Mouse (Mus musculus) CH12.LX (cell line): Measurements from ENCODE around the gene Myrip. TPM values are rescaled to one million over a fixed set of nuclear protein-coding genes. Genes with fewer than 3 reads are reported as not detected.

ENCODE experiments used
- DNase-seq: peaks from one replicate; pipeline ENCODE4 v3.0.0-alpha.2; 2013; ENCODE audit errors: extremely low read depth
- H3K27ac ChIP-seq: 2 replicates; pipeline ENCODE4 v1.5.1; 2012; ENCODE audit warnings: low read depth, mild to moderate bottlenecking, control low read depth, moderate library complexity; ENCODE audit not compliant: insufficient read depth
- H3K27me3 ChIP-seq: replicated peaks from 2 replicates; pipeline ENCODE3; 2012; ENCODE audit warnings: inconsistent platforms
- H3K36me3 ChIP-seq, 2 experiments: replicated peaks in 1 of 2; 2 replicates each; pipeline versions ENCODE3 to v1.6.1; 2012; ENCODE audit warnings: inconsistent platforms in 1 of 2, low read length in 1 of 2, mild to moderate bottlenecking in 1 of 2, mixed read lengths in 1 of 2, moderate library complexity in 1 of 2; ENCODE audit not compliant: control insufficient read depth in 1 of 2, insufficient read depth in 1 of 2
- H3K4me1 ChIP-seq, 2 experiments: 2 replicates each; pipeline ENCODE4 v1.6.1; 2012; ENCODE audit warnings: inconsistent platforms in 1 of 2, moderate library complexity in 1 of 2; ENCODE audit not compliant: insufficient read depth in 2 of 2, control insufficient read depth in 1 of 2
- H3K4me2 ChIP-seq: 2 replicates; pipeline ENCODE4 v1.6.1; 2012; ENCODE audit warnings: low read depth, mild to moderate bottlenecking, control low read depth; ENCODE audit not compliant: poor library complexity, insufficient read depth, severe bottlenecking
- H3K4me3 ChIP-seq, 3 experiments: fragments of 150-350 bp in 1 of 3; sonication (generic) in 1 of 3; replicated peaks in 1 of 3; 2 replicates each; pipeline versions ENCODE3 to v1.5.1; 2011 to 2012; ENCODE audit warnings: low read depth in 2 of 3, low read length in 2 of 3, mild to moderate bottlenecking in 2 of 3, moderate library complexity in 2 of 3, control low read depth in 1 of 3, improper control_type of control experiment in 1 of 3, inconsistent platforms in 1 of 3, mixed read lengths in 1 of 3; ENCODE audit not compliant: poor library complexity in 1 of 3
- H3K79me2 ChIP-seq: replicated peaks from 2 replicates; pipeline ENCODE4 v1.6.1; 2012; ENCODE audit warnings: mild to moderate bottlenecking, moderate library complexity; ENCODE audit not compliant: control insufficient read depth, poor library complexity, insufficient read depth, severe bottlenecking; ENCODE audit errors: extremely low read depth
- H3K9ac ChIP-seq: 2 replicates; pipeline ENCODE4 v1.6.1; 2012; ENCODE audit warnings: low read depth, mild to moderate bottlenecking, control low read depth, moderate library complexity; ENCODE audit not compliant: insufficient read depth
- H3K9me3 ChIP-seq: replicated peaks from 2 replicates; pipeline ENCODE3; 2012; ENCODE audit warnings: low read length, inconsistent platforms, mixed read lengths
- BHLHE40 ChIP-seq: IDR thresholded peaks from 2 replicates; pipeline ENCODE4 v1.6.1; 2011; ENCODE audit warnings: mild to moderate bottlenecking, low read depth, low read length, improper control_type of control experiment
- CHD2 ChIP-seq: IDR thresholded peaks from 2 replicates; pipeline ENCODE4 v1.6.1; 2011; ENCODE audit warnings: low read length, improper control_type of control experiment
- CTCF ChIP-seq, 2 experiments: IDR thresholded peaks in 1 of 2; conservative IDR thresholded peaks in 1 of 2; 2 replicates each; pipeline ENCODE4 v1.5.1; 2011 to 2012; ENCODE audit warnings: low read depth in 2 of 2, low read length in 2 of 2, improper control_type of control experiment in 1 of 2, inconsistent platforms in 1 of 2, mild to moderate bottlenecking in 1 of 2, moderate library complexity in 1 of 2
- E2F4 ChIP-seq: IDR thresholded peaks from 2 replicates; pipeline ENCODE4 v1.6.1; 2011; ENCODE audit warnings: low read depth, low read length, improper control_type of control experiment; ENCODE audit not compliant: insufficient replicate concordance
- ELF1 ChIP-seq: IDR thresholded peaks from 2 replicates; pipeline ENCODE4 v1.6.1; 2014; ENCODE audit warnings: low read depth, mild to moderate bottlenecking, inconsistent platforms, low read length, improper control_type of control experiment
- EP300 ChIP-seq: IDR thresholded peaks from 2 replicates; pipeline ENCODE4 v1.6.1; 2011; ENCODE audit warnings: low read length, improper control_type of control experiment
- ETS1 ChIP-seq: conservative IDR thresholded peaks from 2 replicates; pipeline ENCODE4 v1.6.1; 2012; ENCODE audit warnings: low read depth, mild to moderate bottlenecking, inconsistent platforms, low read length, improper control_type of control experiment, moderate library complexity
- HCFC1 ChIP-seq: IDR thresholded peaks from 2 replicates; pipeline ENCODE4 v1.6.1; 2012; ENCODE audit warnings: low read depth, mild to moderate bottlenecking, inconsistent platforms, low read length, improper control_type of control experiment
- IRF4 ChIP-seq: IDR thresholded peaks from 2 replicates; pipeline ENCODE4 v1.6.1; 2014; ENCODE audit warnings: low read depth, mild to moderate bottlenecking, inconsistent platforms, low read length, improper control_type of control experiment
- JUND ChIP-seq: conservative IDR thresholded peaks from 2 replicates; pipeline ENCODE4 v1.6.1; 2011; ENCODE audit warnings: low read depth, low read length, improper control_type of control experiment
- KAT2A ChIP-seq: IDR thresholded peaks from 2 replicates; pipeline ENCODE4 v1.6.1; 2012; ENCODE audit warnings: low read length, improper control_type of control experiment, inconsistent platforms; ENCODE audit not compliant: insufficient replicate concordance
- MAFK ChIP-seq: IDR thresholded peaks from 2 replicates; pipeline ENCODE4 v1.6.1; 2011; ENCODE audit warnings: low read length, improper control_type of control experiment; ENCODE audit not compliant: insufficient replicate concordance
- MAX ChIP-seq: IDR thresholded peaks from 2 replicates; pipeline ENCODE4 v1.6.1; 2011; ENCODE audit warnings: low read length, improper control_type of control experiment
- MAZ ChIP-seq: IDR thresholded peaks from 2 replicates; pipeline ENCODE4 v1.6.1; 2012; ENCODE audit warnings: low read depth, mild to moderate bottlenecking, inconsistent platforms, low read length, improper control_type of control experiment, moderate library complexity
- MEF2A ChIP-seq: IDR thresholded peaks from 2 replicates; pipeline ENCODE4 v1.6.1; 2014; ENCODE audit warnings: low read depth, mild to moderate bottlenecking, inconsistent platforms, low read length, improper control_type of control experiment, borderline replicate concordance
- MXI1 ChIP-seq: IDR thresholded peaks from 2 replicates; pipeline ENCODE4 v1.6.1; 2011; ENCODE audit warnings: mild to moderate bottlenecking, low read depth, low read length, improper control_type of control experiment
- MYC ChIP-seq: IDR thresholded peaks from 2 replicates; pipeline ENCODE4 v1.6.1; 2011; ENCODE audit warnings: low read depth, mild to moderate bottlenecking, improper control_type of control experiment, low read length
- NELFE ChIP-seq: IDR thresholded peaks from 2 replicates; pipeline ENCODE4 v1.6.1; 2011; ENCODE audit warnings: low read depth, low read length, improper control_type of control experiment
- NRF1 ChIP-seq: IDR thresholded peaks from 2 replicates; pipeline ENCODE4 v1.6.1; 2014; ENCODE audit warnings: low read depth, mild to moderate bottlenecking, inconsistent platforms, low read length, improper control_type of control experiment, moderate library complexity
- PAX5 ChIP-seq: IDR thresholded peaks from 2 replicates; pipeline ENCODE4 v1.6.1; 2012; ENCODE audit warnings: low read length, inconsistent platforms, mixed read lengths
- POLR2A ChIP-seq: IDR thresholded peaks from 2 replicates; pipeline ENCODE4 v1.6.1; 2011; ENCODE audit warnings: low read depth, mild to moderate bottlenecking, improper control_type of control experiment, low read length
- POLR2AphosphoS2 ChIP-seq: IDR thresholded peaks from 2 replicates; pipeline ENCODE4 v1.6.1; 2011; ENCODE audit warnings: low read depth, low read length, improper control_type of control experiment
- RAD21 ChIP-seq: IDR thresholded peaks from 2 replicates; pipeline ENCODE4 v1.6.1; 2011; ENCODE audit warnings: low read depth, mild to moderate bottlenecking, low read length, improper control_type of control experiment, moderate library complexity
- RCOR1 ChIP-seq: conservative IDR thresholded peaks from 2 replicates; pipeline ENCODE4 v1.6.1; 2012; ENCODE audit warnings: low read depth, mild to moderate bottlenecking, inconsistent platforms, low read length, improper control_type of control experiment
- SIN3A ChIP-seq: IDR thresholded peaks from 2 replicates; pipeline ENCODE4 v1.6.1; 2012; ENCODE audit warnings: low read length, improper control_type of control experiment, inconsistent platforms
- SMC3 ChIP-seq: IDR thresholded peaks from 2 replicates; pipeline ENCODE4 v1.6.1; 2011; ENCODE audit warnings: low read depth, low read length, improper control_type of control experiment
- TBP ChIP-seq: conservative IDR thresholded peaks from 2 replicates; pipeline ENCODE4 v1.6.1; 2011; ENCODE audit warnings: low read depth, low read length, improper control_type of control experiment
- TCF12 ChIP-seq: IDR thresholded peaks from 2 replicates; pipeline ENCODE4 v1.6.1; 2014; ENCODE audit warnings: low read depth, mild to moderate bottlenecking, inconsistent platforms, low read length, improper control_type of control experiment
- UBTF ChIP-seq: IDR thresholded peaks from 2 replicates; pipeline ENCODE4 v1.6.1; 2012; ENCODE audit warnings: low read depth, mild to moderate bottlenecking, inconsistent platforms, low read length, improper control_type of control experiment, moderate library complexity
- USF1 ChIP-seq: IDR thresholded peaks from 2 replicates; pipeline ENCODE4 v1.6.1; 2014; ENCODE audit warnings: low read depth, mild to moderate bottlenecking, inconsistent platforms, low read length, improper control_type of control experiment
- USF2 ChIP-seq: conservative IDR thresholded peaks from 2 replicates; pipeline ENCODE4 v1.6.1; 2011; ENCODE audit warnings: low read depth, low read length, improper control_type of control experiment
- ZC3H11A ChIP-seq: IDR thresholded peaks from 2 replicates; pipeline ENCODE4 v1.6.1; 2012; ENCODE audit warnings: low read depth, mild to moderate bottlenecking, inconsistent platforms, low read length, improper control_type of control experiment
- ZKSCAN1 ChIP-seq: IDR thresholded peaks from 2 replicates; pipeline ENCODE4 v1.6.1; 2012; ENCODE audit warnings: low read depth, inconsistent platforms, low read length, improper control_type of control experiment, borderline replicate concordance
- ZMIZ1 ChIP-seq: IDR thresholded peaks from 2 replicates; pipeline ENCODE4 v1.6.1; 2012; ENCODE audit warnings: low read depth, mild to moderate bottlenecking, inconsistent platforms, low read length, improper control_type of control experiment
- dilution Hi-C: fragments of 300-500 bp; cut with MboI; formaldehyde crosslinking; loops from 2 replicates; pipeline ENCODE4 v1.14.3; 2020; ENCODE audit warnings: low sequenced_read_pairs; ENCODE audit not compliant: extremely low pct_unique_long_range_greater_than_20kb, extremely low pct_ligation_motif_present
- in situ Hi-C: fragments of 300-500 bp; cut with MboI; formaldehyde crosslinking; loops from 3 replicates; pipeline ENCODE4 v1.14.3; 2019; ENCODE audit warnings: low sequenced_read_pairs, low pct_ligation_motif_present, low pct_unique_long_range_greater_than_20kb, mixed read lengths
- polyA plus RNA-seq: library from polyadenylated mRNA; unstranded; fragments of >175 nt; gene quantifications from 2 replicates; pipeline ENCODE4 v1.2.1, GENCODE M21; 2012; ENCODE audit warnings: low read depth; ENCODE audit not compliant: insufficient read length
- total RNA-seq, 2 experiments: library from RNA; depleted of rRNA; stranded (reverse); fragments of 300-350 nt in 1 of 2; fragments of >200 nt in 1 of 2; gene quantifications; 2 replicates each; pipeline ENCODE4 v1.2.3; 2012 to 2014

Myrip gene
- total and polyA plus RNA-seq, 3 experiments: not detected

DNA sequence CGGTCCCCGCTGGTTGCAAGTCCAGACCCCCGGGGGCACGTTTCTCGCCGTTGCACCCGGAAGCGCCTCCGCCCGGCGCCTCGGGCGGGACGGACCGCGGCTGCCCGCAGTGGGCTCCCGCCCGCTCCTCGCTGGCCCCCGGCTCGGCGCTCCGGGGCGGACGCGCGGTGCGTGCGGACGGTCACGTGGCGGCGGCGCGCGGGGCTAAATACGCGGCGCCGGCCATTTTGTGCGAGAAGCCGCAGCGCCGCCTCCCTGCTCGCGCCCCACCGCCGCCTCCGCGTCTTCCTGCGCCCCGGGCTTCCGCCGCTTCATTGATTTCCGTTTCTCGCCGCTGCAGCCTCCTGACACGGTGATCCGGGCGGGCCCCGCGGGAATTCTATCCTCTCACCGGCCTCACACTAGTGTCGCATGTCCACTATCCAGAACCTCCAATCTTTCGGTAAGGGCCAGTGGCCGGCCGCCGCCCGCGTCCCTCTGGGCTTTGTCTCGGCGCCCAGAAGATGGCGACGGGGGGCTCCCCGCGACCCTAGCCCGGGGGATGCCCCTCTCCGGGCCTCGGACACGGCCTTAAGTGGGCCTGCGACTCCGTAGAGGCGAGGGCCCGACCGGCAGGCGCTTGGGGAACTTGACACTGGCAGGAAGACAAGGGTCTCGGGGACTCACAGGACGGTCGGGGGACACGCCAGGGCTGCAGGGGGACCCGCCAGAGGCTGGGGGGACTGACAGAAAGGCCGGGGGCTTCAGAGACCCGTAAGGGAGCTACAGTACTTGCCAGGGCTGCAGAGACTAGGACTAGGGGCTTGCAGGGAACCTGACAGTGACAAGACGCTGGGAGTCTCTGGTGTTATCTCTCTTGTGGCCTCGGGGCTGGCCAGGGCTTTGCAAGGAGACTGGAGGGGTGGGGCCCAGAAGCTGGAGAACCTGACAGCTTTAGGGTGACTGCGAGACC lies 191.4 kb downstream of the Myrip start:
- dilution Hi-C loops (no loop called here), in situ Hi-C loops (no loop called here)
- Histone ChIP-seq H3K4me3 (peak overlapping the region; percentile 74 to 90 (median 83)), H3K4me2 (peak overlapping the region; percentile 97), H3K9ac (peak overlapping the region; percentile 97), H3K27me3 (peaks cover 8% of the 10 kb centered on the region), H3K9me3 (no peaks in the 10 kb centered on the region), H3K36me3 (peaks cover 22 to 37% of the 10 kb centered on the region in 2 experiments), H3K27ac (no peak overlapping the region), H3K79me2 (no peaks in the 10 kb centered on the region; the same call in 1 of the 2 replicates), H3K4me1 (peaks cover 0 to 13% of the 10 kb centered on the region in 2 experiments; a peak in 3 of 4 replicates)
- peak; percentile 46 for DNase-seq
- TF ChIP-seq TBP (no peak), RCOR1 (no peak), NELFE (peak; percentile 78), ZKSCAN1 (no peak), HCFC1 (peak; percentile 81), TCF12 (peak; percentile 65; the same call in 1 of the 2 replicates), ZC3H11A (no peak), USF2 (no peak; the same call in 1 of the 2 replicates), SMC3 (no peak), IRF4 (peak; percentile 38; the same call in 1 of the 2 replicates), MXI1 (peak; percentile 59; the same call in 1 of the 2 replicates), BHLHE40 (peak; percentile 83), MAX (peak; percentile 55; the same call in 1 of the 2 replicates), MAFK (no peak), MAZ (0 out of 2 replicates have a peak, but pooled peaks have one; percentile 46), NRF1 (peak; percentile 61), JUND (no peak), CTCF (conservative IDR thresholded peaks at IDR 0.05 in 1 of 2, IDR thresholded peaks at IDR 0.05 in 1 of 2; ENCODE audit: low read depth in 2 of 2, low read length in 2 of 2) (no peak), MEF2A (peak; percentile 70; the same call in 1 of the 2 replicates), EP300 (no peak), USF1 (peak; percentile 85), POLR2AphosphoS2 (no peak), POLR2A (peak; percentile 65), ETS1 (no peak), E2F4 (no peak), MYC (no peak), UBTF (0 out of 2 replicates have a peak, but pooled peaks have one; percentile 57), SIN3A (no peak; the same call in 1 of the 2 replicates), ZMIZ1 (no peak; the same call in 1 of the 2 replicates), KAT2A (0 out of 2 replicates have a peak, but pooled peaks have one; percentile 48), PAX5 (no peak), CHD2 (no peak), ELF1 (peak; percentile 66), RAD21 (no peak)
